Mouse (Mus musculus) liver, embryonic 14.5 days (tissue): ENCODE data around the gene Gm281. TPM values are rescaled to one million over a fixed set of nuclear protein-coding genes. Genes with fewer than 3 reads are reported as not detected.

Experiments
- ATAC-seq: fragments of 200-750 bp; cut with Nextera tagmentation; 2 replicates; pipeline ENCODE4 v1.8.0; 2017; ENCODE audit warnings: moderate number of reproducible peaks, mild to moderate bottlenecking, moderate library complexity; ENCODE audit not compliant: insufficient read depth
- DNase-seq, 3 experiments: peaks; one replicate each; pipeline ENCODE4 v3.0.0-alpha.2; 2012 to 2013; ENCODE audit warnings: low read depth in 3 of 3, low spot score in 3 of 3
- H3K27ac ChIP-seq: fragments of 300-500 bp; sonication (generic); 2 replicates; pipeline ENCODE4 v1.5.1; 2014; ENCODE audit warnings: moderate library complexity, mild to moderate bottlenecking, control low read depth, inconsistent platforms
- H3K27me3 ChIP-seq: fragments of 300-500 bp; sonication (generic); 2 replicates; pipeline ENCODE4 v1.6.1; 2014; ENCODE audit warnings: mild to moderate bottlenecking, low read length, moderate library complexity; ENCODE audit not compliant: control insufficient read depth, insufficient read depth
- H3K36me3 ChIP-seq: fragments of 300-500 bp; sonication (generic); replicated peaks from 2 replicates; pipeline ENCODE4 v1.6.1; 2014; ENCODE audit warnings: low read depth; ENCODE audit not compliant: control insufficient read depth, insufficient read depth
- H3K4me1 ChIP-seq, 2 experiments: fragments of 200-500 bp in 1 of 2; fragments of 300-500 bp in 1 of 2; sonication (generic) in 1 of 2; replicated peaks; 2 replicates each; pipeline ENCODE4 v1.6.1; 2012 to 2014; ENCODE audit warnings: antibody characterized with exemption in 1 of 2, inconsistent platforms in 1 of 2, low read length in 1 of 2; ENCODE audit not compliant: control insufficient read depth in 2 of 2, insufficient read depth in 2 of 2
- H3K4me2 ChIP-seq: fragments of 300-500 bp; sonication (generic); 2 replicates; pipeline ENCODE4 v1.6.1; 2014; ENCODE audit warnings: low read depth, mild to moderate bottlenecking, control low read depth, moderate library complexity
- H3K4me3 ChIP-seq, 2 experiments: fragments of 200-500 bp in 1 of 2; fragments of 300-500 bp in 1 of 2; sonication (generic) in 1 of 2; 2 replicates each; pipeline ENCODE4 v1.5.1; 2012 to 2014; ENCODE audit warnings: low read depth in 2 of 2, low read length in 2 of 2, mild to moderate bottlenecking in 2 of 2, control low read depth in 1 of 2, inconsistent platforms in 1 of 2, moderate library complexity in 1 of 2; ENCODE audit not compliant: insufficient read depth in 1 of 2
- H3K9ac ChIP-seq: fragments of 300-500 bp; sonication (generic); replicated peaks from 2 replicates; pipeline ENCODE4 v1.6.1; 2014; ENCODE audit warnings: mild to moderate bottlenecking, control low read depth, moderate library complexity
- H3K9me3 ChIP-seq: fragments of 300-500 bp; sonication (generic); 2 replicates; pipeline ENCODE4 v1.6.1; 2016; ENCODE audit warnings: low read length, mixed read lengths; ENCODE audit not compliant: control insufficient read depth
- CTCF ChIP-seq: IDR thresholded peaks from 2 replicates; pipeline ENCODE4 v1.5.1; 2016; ENCODE audit warnings: antibody characterized with exemption, low read depth, control low read depth
- EP300 ChIP-seq: IDR thresholded peaks from 2 replicates; pipeline ENCODE4 v1.6.1; 2016; ENCODE audit warnings: antibody characterized with exemption, low read depth
- WGBS: fragments of 180-500 bp; shearing (Covaris S2); extraction: QIAGEN DNeasy Blood & Tissue Kit; methylation state at CpG from one replicate; pipeline ENCODE4 v1.1.7; 2014; ENCODE audit not compliant: insufficient replicate concordance; 5-methylcytosine and 5-hydroxymethylcytosine counted together
- polyA plus RNA-seq, 2 experiments: library from polyadenylated mRNA; depleted of rRNA in 1 of 2; stranded (reverse) in 1 of 2; unstranded in 1 of 2; fragments of >200 nt; fragmentation: Nextera tagmentation in 1 of 2; extraction: Ambion mirVana in 1 of 2; gene quantifications; 2 replicates each; pipeline versions ENCODE4 v1.2.1 to v1.2.3; 2012 to 2014

Gene Gm281
- not detected in 2 replicates for polyA plus RNA-seq (2012; rRNA removed)
- not detected in 2 replicates for polyA plus RNA-seq (2014; fragmentation: Nextera tagmentation; extraction: Ambion mirVana)

DNA sequence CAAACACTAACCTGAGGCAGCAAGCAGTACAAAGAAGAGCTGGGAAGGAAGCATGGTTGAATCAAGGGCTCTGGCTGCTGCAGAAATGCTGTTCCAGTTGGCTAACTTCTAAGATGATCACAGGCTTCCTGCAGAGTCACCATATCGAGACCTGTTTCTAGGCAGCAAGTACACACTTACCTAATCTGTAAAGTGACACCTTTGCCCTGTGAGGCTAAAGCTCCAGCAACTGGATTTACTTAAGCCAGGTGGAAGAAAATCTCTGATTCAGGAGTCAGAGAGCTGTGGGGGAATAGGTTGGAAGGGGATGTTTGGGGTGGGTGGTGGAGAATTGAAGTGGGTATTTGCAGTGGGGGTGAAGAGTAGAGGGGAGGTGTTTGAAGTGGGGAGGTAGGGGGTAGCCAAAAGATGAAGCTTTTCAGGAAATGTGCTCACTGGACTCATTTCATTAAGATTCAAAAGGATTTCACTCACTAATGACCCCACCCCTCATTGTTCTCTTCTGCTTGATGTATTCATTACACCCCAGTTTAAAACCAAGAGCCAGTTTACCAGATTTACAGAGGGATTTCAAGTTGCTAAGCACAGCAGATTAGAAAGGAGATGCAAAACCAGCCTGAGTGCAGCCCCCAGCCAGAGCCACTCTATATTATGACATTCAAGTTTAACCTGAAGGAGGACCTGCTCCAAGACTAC, at the start of gene Gm281:
Gm281 (minus strand) TSS at position 92 of the 696 bp plus-strand sequence.
- H3K4me1 ChIP-seq, result no peaks in the 10 kb centered on the region
- 40% methylated on average over 1 of the region's 1 CpGs for WGBS
- no peaks in the 10 kb centered on the region for H3K36me3 ChIP-seq
- no peak for DNase-seq
- no peak within 1 kb of the TSS for H3K4me2 ChIP-seq
- no peaks in the 10 kb centered on the region for H3K27me3 ChIP-seq
- ATAC-seq, result no peak
- H3K27ac ChIP-seq, result no peak within 1 kb of the TSS
- no peaks in the 10 kb centered on the region for H3K9me3 ChIP-seq
- no peak within 1 kb of the TSS for H3K9ac ChIP-seq
- TF ChIP-seq EP300, result no peak
- no peak for TF ChIP-seq CTCF
- no peak within 1 kb of the TSS for H3K4me3 ChIP-seq

DNA sequence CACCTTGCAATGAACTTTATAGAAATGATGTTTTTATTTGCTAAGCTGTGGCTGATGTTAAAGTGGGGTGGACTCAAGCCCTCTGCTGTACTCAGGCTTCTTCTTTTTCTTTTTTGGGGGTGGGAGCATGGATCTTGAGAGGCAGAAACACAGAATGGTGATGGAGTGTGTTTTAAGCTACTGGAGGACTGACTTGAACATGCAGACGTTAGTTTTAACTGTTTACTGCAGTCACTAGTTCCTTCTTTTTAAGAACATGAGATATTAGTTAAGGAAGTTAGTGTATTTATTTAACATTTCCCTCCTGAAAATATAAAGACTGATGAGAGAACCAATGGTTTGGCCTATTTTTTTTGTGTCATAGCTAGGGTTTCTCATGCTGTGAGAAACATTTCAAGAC, 49.2 kb upstream of the Gm281 start:
- ATAC-seq, result no peak
- no peaks in the 10 kb centered on the region for H3K36me3 ChIP-seq
- 46% methylated on average over 1 of the region's 1 CpGs for WGBS

DNA sequence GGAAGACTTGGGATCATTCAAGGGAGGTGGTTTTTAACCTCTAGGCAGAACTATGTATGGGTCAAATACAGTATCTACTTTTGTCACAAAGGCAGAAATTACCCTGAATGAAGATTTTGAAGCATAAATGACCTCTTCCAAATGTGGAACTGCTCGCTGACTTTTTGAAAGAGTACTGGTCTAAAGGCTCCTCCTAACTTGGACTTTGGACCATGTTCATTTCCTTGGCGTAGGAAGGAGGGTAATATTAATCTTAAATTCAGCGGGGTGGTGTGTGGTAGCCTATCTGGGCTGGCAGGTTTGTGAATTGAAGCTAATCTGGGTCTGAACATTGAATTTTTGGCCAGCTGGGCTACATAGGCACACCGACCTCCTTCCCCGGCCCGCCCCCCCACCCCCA, 48.2 kb upstream of the Gm281 start:
- Histone ChIP-seq H3K27ac (no peak overlapping the region), H3K9ac (no peak overlapping the region), H3K4me3 (no peak overlapping the region), H3K36me3 (no peaks in the 10 kb centered on the region), H3K9me3 (no peaks in the 10 kb centered on the region), H3K4me1 (peaks cover 4 to 8% of the 10 kb centered on the region in 2 experiments), H3K27me3 (no peaks in the 10 kb centered on the region), H3K4me2 (no peak overlapping the region)
- no peak for DNase-seq
- WGBS, result 44% methylated on average over 6 of the region's 6 CpGs
- no peak for ATAC-seq
- no peak for TF ChIP-seq EP300
- no peak for TF ChIP-seq CTCF

More for the DNA sequence above, 49.2 kb upstream of the Gm281 start:
- DNase-seq, result no peak
- Histone ChIP-seq H3K27ac (no peak overlapping the region), H3K27me3 (no peaks in the 10 kb centered on the region), H3K4me1 (peaks cover 0 to 5% of the 10 kb centered on the region in 2 experiments; a peak in 1 of 4 replicates), H3K4me2 (no peak overlapping the region), H3K9ac (no peak overlapping the region), H3K4me3 (no peak overlapping the region), H3K9me3 (no peaks in the 10 kb centered on the region)
- TF ChIP-seq EP300, result no peak
- no peak for TF ChIP-seq CTCF

- TF ChIP-seq CTCF (no peak), EP300 (no peak)
- H3K4me1 ChIP-seq, result peaks cover 4 to 8% of the 10 kb centered on the region in 2 experiments
- 1% methylated on average over 53 of the region's 56 CpGs for WGBS
- H3K36me3 ChIP-seq, result no peaks in the 10 kb centered on the region
- DNase-seq, result peak in 1 of 3 experiments; percentile 10
- no peaks in the 10 kb centered on the region for H3K9me3 ChIP-seq
- peak within 1 kb of the TSS; percentile 97 to 100 for H3K4me3 ChIP-seq
- peak; percentile 78 for ATAC-seq
- H3K4me2 ChIP-seq, result peak within 1 kb of the TSS; percentile 81
- H3K27me3 ChIP-seq, result no peaks in the 10 kb centered on the region
- H3K9ac ChIP-seq, result peak within 1 kb of the TSS; percentile 97
- H3K27ac ChIP-seq, result peak within 1 kb of the TSS; percentile 48
Observed at GRCm38 (mm10) chr14:13961401-13962112, 47.3 kb upstream of the Gm281 start, which contains the start of the genes Atxn7 and Thoc7. Gene Atxn7, plus strand, starts transcription at chr14:13961440. Gene Thoc7, minus strand, starts transcription at chr14:13961852.
